Mouse (Mus musculus) lung, postnatal 14 days (tissue): ENCODE results near the gene Sbk3.
"Not testable (repeated sequence)": the region's sequence is repeated elsewhere in the genome, so short reads cannot be mapped to it uniquely, and the experiment has no call there.

Source experiments
- DNase-seq: peaks from one replicate; pipeline ENCODE4 v3.0.0; 2021

Gene Sbk3

GRCm38 (mm10) chr7:4971068-4971467, at the start of gene Sbk3:
TSS of gene Sbk3 (minus strand) at chr7:4971168.
- DNase-seq = no peak

- DNase-seq = peak; percentile 24
Observed at GRCm38 (mm10) chr7:5020685-5021084, 49.7 kb upstream of the Sbk3 start.

- peak; percentile 99 for DNase-seq
Observed at GRCm38 (mm10) chr7:5020000-5020681, 49.2 kb upstream of the Sbk3 start, which contains the start of the genes Zfp865 and Ccdc106. TSS of gene Zfp865 (plus strand) at chr7:5020376. TSS of gene Ccdc106 (plus strand) at chr7:5020553.

DNA sequence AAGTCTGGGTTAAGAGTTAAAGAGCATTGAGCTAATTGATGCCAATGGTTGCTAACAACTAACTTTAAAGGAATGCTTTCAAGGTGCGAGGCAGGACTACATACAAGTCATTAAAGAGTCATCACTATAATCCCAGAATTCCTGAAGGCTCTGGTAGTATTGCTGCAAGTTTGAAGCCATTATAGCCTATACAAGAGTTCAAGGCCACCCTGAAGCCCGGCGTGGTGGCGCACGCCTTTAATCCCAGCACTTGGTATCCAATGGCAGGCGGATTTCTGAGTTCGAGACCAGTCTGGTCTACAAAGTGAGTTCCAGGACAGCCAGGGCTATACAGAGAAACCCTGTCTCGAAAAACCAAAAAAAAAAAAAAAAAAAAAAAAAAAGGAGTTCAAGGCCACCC, 48.6 kb upstream of the Sbk3 start:
- DNase-seq = not testable (repeated sequence)

DNA sequence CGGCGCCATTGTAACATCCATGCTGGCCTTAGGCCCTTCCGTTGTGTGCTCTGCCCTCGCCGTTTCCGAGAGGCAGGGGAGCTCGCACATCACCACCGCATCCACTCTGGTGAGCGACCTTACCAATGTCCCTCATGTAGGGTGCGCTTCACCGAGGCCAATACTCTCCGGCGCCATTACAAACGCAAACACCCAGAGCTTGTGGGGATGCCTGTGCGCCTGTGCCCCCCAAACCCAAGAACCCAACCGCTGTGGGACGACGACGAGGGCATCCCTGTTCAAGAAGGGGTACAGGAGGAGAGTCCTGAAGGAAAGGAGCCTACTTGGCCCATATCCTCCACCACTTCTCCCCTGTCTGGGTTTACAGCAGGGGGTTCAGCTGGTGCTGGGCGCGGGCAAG, 47.0 kb upstream of the Sbk3 start:
- DNase-seq = no peak

GRCm38 (mm10) chr7:5017352-5017751, 46.4 kb upstream of the Sbk3 start:
- no peak for DNase-seq

DNA sequence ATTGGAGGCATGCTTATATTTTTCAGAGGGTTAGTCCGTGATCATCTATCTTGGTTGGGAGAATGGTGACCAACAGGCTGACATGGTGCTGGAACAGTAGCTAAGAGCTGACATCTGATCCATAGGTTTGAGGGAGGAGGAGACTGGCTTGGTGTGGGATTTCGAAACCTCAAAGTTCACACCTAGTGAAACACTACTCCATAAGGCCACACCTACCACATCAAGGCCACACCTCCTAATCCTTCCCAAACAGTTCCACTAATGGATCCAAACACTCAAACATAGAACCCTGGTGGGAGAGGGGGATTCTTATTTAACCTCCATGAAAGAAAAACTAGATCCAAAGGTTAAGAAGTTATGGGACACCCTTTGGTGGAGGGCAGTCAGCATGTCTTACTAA, 46.0 kb upstream of the Sbk3 start:
- DNase-seq = no peak

DNA sequence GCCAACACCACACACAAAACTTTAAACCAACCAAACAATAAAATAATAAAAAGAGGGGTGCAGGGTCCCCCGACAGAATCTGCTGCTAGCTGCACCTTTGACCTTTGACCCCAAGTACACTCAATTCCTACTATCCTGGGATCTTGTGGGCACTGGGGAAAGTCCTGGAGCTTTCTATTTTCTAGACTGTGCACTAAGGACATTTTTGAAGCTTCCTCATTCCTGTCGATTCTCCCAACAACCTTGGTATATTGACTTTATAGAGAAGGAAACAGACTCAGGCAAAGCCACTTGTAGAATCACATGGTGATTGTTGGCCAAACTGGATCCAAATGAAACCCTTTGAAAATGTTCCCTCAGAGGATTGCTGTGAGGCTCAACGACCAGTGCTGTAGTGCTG, 45.1 kb upstream of the Sbk3 start:
- DNase-seq = no peak

GRCm38 (mm10) chr7:5015118-5016001, 44.4 kb upstream of the Sbk3 start, which contains the start of gene Gm44973:
TSS of gene Gm44973 (plus strand) at chr7:5015496.
- DNase-seq = peak; percentile 96

DNA sequence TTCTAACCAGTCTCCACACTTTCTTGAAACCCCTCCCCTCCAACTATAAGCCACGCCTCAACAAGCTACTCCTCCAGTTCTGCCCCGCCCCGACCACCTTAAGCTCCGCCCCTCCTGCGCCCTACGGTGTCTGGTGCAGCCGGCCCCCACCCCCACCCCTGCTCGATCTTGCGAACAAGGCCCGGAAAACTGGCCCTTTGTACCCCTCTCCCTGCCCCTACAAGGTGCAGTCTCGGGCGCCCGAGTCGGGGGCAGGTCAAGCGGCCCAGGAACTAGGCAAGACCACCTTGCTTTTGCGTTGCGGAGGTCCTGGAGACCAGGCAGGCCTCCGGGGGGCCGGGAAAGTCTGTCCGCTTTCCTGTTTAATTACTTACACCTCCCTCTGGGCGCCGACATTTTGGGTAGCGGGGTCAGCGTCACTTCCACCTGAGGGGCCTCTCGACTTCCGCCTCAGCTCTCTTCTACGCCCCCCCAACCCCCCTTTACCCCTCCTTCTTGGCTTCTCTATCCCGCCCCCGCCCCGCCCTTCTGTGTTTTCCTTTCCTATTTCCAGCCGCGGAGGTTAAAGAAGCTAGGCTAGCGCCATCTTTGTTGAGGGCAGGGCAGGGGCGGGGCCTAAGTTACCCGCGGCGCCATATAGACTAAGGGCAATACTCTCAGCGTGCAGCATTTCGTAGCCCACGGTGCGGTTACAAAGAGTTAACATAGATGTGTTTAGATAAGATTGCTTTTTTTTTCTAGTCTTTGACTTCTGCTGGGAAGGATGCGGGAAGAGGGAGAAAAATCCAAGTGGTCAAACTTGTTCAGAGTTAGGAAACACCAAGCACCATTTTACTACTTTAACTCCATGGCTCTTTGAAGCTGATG, 43.5 kb upstream of the Sbk3 start, which contains the start of the genes Zfp524 and Fiz1:
Gene Zfp524 (plus strand): TSS at position 165 of the 867 bp plus-strand sequence.
Gene Fiz1 (minus strand): TSS at position 447 of the 867 bp plus-strand sequence.
- peak; percentile 99 for DNase-seq

DNA sequence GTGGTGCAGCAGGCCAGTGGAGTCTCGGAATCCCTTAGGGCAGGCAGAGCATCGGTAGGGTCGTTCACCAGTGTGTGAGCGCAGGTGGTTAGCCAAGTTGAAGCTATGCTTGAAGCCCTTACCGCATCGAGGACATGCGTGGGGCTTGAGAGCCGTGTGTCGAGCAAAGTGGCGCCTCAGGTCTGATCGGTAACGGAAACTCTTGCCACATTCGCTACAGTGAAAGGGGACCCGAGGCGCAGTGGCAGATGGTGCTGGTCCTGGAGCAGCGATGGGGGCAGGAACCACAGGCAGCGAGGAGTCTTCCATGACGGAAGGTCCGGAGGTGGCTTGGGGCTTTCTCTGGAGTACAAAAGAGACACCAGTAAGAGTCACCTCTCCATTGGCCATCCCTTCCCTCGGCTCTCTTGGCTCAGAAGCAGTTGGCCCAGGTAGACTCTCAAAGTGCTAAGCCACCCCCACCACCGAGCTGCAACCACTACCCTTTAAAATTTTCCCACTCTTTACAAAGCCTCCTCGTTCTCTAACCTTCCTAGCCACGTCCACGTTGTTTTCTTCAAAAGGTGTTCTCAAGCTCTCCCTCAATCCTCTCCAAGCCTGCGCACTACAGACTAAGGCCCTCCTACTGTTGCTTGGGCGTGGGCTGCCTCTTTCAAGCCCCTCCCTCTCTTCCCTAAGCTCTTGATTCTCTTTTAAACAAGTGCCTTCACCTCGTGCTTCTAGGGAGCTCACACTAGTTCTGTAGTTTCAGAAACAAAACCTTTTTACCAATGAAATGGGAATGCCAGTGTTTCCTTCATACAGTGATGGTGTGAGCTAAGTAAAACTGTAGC, 41.9 kb upstream of the Sbk3 start:
- DNase-seq = no peak

DNA sequence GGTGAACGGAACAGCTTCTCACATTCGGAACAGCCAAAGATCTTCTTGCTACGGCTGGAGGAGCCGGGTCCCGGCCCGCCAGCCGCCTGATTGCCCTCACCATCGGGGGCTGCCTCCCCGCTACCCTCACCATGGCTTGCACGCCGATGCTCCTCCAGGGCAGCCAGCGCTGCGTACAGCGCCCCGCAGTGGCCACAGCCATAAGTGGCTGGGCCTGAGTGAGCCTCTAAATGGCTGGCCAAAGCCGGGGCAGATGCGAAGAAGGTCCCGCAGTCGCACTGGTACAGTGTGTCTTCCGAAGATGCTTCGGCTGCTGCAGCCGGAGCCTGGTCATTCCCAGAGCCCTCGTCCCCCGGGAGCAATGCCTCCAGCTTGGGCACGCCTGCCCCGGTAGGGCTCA, 37.3 kb upstream of the Sbk3 start:
- no peak for DNase-seq

DNA sequence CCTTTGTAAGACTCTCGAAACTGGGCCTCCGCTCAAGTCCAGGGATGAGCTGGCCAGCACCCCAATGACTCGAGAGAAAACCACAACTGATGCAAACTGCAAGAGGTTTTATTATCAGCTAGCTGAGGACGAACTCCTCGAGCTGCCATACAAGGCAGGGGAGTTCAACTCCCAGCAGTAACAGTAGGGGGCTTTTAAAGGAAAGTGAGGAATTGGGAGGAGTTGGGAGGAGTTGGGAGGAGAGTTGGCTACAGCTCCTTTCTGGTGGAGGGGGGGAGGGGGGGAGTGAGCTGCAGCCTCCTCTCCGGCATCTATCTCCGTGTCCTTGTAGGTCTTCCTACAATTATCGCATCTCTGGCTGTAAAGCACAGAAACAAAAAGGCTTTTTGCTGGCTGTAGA, 31.9 kb upstream of the Sbk3 start:
- DNase-seq = not testable (repeated sequence)

DNA sequence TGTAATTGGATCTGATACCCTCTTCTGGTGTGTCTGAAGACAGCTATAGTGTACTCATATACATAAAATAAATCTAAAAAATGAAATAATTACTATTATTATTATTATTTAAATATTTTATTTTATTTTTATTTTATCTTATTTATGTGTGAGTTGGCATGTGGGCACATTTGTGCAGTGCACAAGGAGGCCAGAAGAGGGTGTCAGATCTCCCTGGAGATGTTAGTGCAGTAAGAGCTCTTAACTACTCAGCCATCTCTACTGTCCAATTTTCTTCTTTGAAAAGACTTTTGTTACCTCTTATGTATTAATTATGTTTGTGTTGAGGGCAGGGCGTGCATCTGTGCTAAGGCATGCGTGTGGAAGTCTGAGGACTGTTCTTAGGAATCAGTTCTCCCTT, 28.9 kb upstream of the Sbk3 start:
- DNase-seq = peak; percentile 42

DNA sequence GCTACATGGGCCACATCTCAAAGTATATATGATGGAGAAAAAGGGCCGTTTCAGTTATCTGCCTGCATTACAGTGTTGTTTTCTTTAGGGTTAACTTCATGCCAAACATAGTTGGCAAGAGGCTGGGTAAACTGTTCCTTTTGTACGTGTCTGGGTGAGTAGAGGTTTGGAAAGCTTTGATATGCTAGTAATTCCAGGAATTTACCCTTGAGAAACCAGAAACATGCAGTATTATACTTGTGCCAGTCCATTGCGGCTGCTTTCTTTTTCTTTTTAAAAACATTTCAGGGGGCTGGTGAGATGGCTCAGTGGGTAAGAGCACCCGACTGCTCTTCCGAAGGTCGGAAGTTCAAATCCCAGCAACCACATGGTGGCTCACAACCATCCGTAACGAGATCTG, 26.0 kb upstream of the Sbk3 start:
- DNase-seq = no peak

DNA sequence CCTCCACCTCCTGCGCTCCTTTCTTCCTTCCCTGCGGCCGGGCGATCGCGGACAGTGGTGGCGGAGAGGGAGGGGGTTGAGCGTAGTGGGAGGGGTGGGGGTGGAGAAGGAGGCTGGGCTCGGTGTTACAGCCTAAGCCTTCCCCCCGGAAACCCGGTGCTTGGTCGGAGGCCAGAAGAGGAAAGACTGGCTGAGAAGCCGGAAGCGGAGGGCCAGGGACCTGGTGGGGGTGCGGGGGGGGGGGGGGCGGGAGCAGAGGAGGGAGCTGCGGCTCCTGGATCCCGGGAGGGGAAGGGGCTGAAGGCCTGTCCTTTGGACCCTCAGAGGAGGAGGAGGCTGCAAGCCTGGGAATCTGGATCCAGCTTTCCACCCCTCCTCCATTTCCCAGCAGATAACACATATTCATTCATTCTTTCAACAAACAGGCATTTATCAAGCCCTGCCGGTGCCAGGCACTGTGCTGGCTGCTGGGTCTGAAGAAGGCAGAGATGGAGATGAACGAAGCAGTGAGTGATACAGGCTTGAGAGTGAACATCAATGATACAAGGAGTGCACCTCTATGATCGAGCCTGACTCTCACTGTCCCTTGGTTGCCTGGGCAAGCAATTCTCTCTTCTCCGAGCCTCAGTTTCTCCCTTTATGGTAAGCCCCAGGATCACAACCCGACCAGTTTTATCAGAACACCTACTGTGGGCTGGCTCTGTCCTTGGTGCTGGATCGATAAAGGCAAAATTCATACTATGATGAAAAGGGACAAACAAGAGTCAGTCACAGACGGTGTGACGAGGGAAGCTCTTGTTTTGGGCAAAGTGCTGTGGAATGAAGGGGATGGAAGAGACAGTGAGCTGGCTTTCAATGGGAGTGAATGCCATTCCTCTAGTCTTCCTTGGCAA, 25.3 kb upstream of the Sbk3 start, which contains the start of gene Zfp579:
Gene Zfp579 (minus strand): TSS at position 156 of the 893 bp plus-strand sequence.
- DNase-seq = peak; percentile 95

DNA sequence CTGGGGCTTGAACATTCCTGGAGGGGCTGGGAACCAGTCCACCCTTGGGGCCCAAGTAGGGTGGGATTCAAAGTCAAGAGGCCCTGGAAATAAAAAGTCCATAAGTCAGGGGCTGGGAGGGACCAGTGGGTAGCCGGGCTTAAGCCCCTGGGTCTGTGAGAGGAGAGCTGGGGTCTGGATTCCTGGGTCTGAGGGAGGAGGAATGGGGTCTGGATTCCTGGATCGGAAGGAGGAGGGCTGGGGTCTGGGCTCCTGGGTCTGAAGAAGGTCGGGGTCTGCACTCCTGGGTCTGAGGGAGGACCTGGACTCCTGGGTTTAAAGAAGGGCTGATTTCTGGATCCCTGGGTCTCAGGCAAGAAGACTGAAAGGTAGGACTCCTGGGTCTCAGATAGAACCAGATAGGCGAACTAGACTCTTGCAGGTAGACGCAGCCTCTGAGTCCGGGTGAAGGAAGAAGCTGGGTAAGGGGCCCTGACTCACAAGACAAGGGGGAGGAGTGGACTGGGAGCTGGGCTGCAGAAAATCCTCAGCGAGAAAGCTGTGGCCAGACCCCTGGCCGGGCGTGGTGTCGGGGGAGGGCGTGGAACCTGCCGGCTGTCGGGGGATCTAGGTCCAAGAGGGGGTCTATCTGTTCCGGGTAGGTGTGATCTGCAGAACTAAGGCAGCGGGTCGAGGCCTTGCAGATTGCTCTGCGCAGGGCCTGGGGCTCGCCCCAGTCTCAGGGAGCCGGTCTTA, 24.5 kb upstream of the Sbk3 start:
- DNase-seq = no peak

GRCm38 (mm10) chr7:4993999-4994788, 23.2 kb upstream of the Sbk3 start:
- no peak for DNase-seq

- DNase-seq = no peak
Observed at GRCm38 (mm10) chr7:4993347-4993998, 22.5 kb upstream of the Sbk3 start.
